Mouse (Mus musculus) hindbrain, postnatal 0 days (tissue): ENCODE data around the gene Phtf2. TPM values are rescaled to one million over a fixed set of nuclear protein-coding genes. Genes with fewer than 3 reads are reported as not detected.

ENCODE experiments used
- ATAC-seq: fragments of 200-750 bp; cut with Nextera tagmentation; 2 replicates; pipeline ENCODE4 v1.8.0; 2017; ENCODE audit warnings: mild to moderate bottlenecking, moderate TSS enrichment, moderate library complexity
- DNase-seq: peaks from one replicate; pipeline ENCODE4 v3.0.0-alpha.2; 2015; ENCODE audit warnings: low spot score
- H3K27ac ChIP-seq: fragments of 300-500 bp; sonication (generic); 2 replicates; pipeline ENCODE4 v1.5.1; 2014; ENCODE audit warnings: mild to moderate bottlenecking
- H3K27me3 ChIP-seq: fragments of 300-500 bp; sonication (generic); 2 replicates; pipeline ENCODE4 v1.6.1; 2014; ENCODE audit warnings: low read length, mixed read lengths; ENCODE audit not compliant: insufficient read depth
- H3K36me3 ChIP-seq: fragments of 300-500 bp; sonication (generic); 2 replicates; pipeline ENCODE4 v1.6.1; 2014; ENCODE audit warnings: low read length, mixed read lengths; ENCODE audit not compliant: insufficient read depth
- H3K4me1 ChIP-seq: fragments of 300-500 bp; sonication (generic); 2 replicates; pipeline ENCODE4 v1.6.1; 2014; ENCODE audit warnings: antibody characterized with exemption, low read length, mixed read lengths; ENCODE audit not compliant: insufficient read depth
- H3K4me2 ChIP-seq: fragments of 300-500 bp; sonication (generic); 2 replicates; pipeline ENCODE4 v1.6.1; 2014; ENCODE audit warnings: low read depth, mild to moderate bottlenecking, low read length, moderate library complexity, mixed read lengths
- H3K4me3 ChIP-seq: fragments of 300-500 bp; sonication (generic); 2 replicates; pipeline ENCODE4 v1.5.1; 2014; ENCODE audit warnings: low read length
- H3K9ac ChIP-seq: fragments of 300-500 bp; sonication (generic); replicated peaks from 2 replicates; pipeline ENCODE4 v1.6.1; 2014; ENCODE audit warnings: mild to moderate bottlenecking, low read length, moderate library complexity, mixed read lengths
- H3K9me3 ChIP-seq: fragments of 300-500 bp; sonication (generic); 2 replicates; pipeline ENCODE4 v1.6.1; 2016; ENCODE audit warnings: low read length, mixed read lengths
- CTCF ChIP-seq: IDR thresholded peaks from 2 replicates; pipeline ENCODE4 v1.5.1; 2016; ENCODE audit warnings: antibody characterized with exemption, control low read depth, low read depth
- WGBS: fragments of 180-500 bp; shearing (Covaris S2); extraction: QIAGEN DNeasy Blood & Tissue Kit; methylation state at CpG from one replicate; pipeline ENCODE4 v1.1.7; 2014; 5-methylcytosine and 5-hydroxymethylcytosine counted together
- polyA plus RNA-seq: library from polyadenylated mRNA; unstranded; fragments of >200 nt; fragmentation: Nextera tagmentation; extraction: Ambion mirVana; gene quantifications from 2 replicates; pipeline ENCODE4 v1.2.1, GENCODE M21; 2015
- total RNA-seq: library from RNA; depleted of rRNA; stranded (reverse); fragments of >200 nt; gene quantifications from 2 replicates; pipeline ENCODE4 v1.2.3, GENCODE M21; 2014

The Phtf2 gene
- total and polyA plus RNA-seq, 2 experiments from 2014 or later: 18.8 to 20.7 TPM

- H3K36me3 ChIP-seq: no peaks in the 10 kb centered on the region
- H3K4me1 ChIP-seq: no peaks in the 10 kb centered on the region
Observed at GRCm38 (mm10) chr5:20865193-20865755, 16.6 kb downstream of the Phtf2 start.

GRCm38 (mm10) chr5:20864216-20864969 lies 17.5 kb downstream of the Phtf2 start:
- DNase-seq (no peak), ATAC-seq (no peak)
- H3K27ac ChIP-seq: no peak overlapping the region
- no peak for TF ChIP-seq CTCF
- H3K9me3 ChIP-seq: no peaks in the 10 kb centered on the region
- H3K4me1 ChIP-seq: no peaks in the 10 kb centered on the region
- no peak overlapping the region for H3K4me2 ChIP-seq
- H3K9ac ChIP-seq: no peak overlapping the region
- H3K27me3 ChIP-seq: no peaks in the 10 kb centered on the region
- 68% methylated on average over 4 of the region's 4 CpGs for WGBS
- H3K36me3 ChIP-seq: no peaks in the 10 kb centered on the region
- no peak overlapping the region for H3K4me3 ChIP-seq

More at GRCm38 (mm10) chr5:20865193-20865755, 16.6 kb downstream of the Phtf2 start:
- no peaks in the 10 kb centered on the region for H3K9me3 ChIP-seq
- H3K4me2 ChIP-seq: no peak overlapping the region
- H3K27ac ChIP-seq: no peak overlapping the region
- no peak overlapping the region for H3K4me3 ChIP-seq
- no peak for TF ChIP-seq CTCF
- 85% methylated on average over 2 of the region's 2 CpGs for WGBS
- H3K27me3 ChIP-seq: no peaks in the 10 kb centered on the region
- DNase-seq (no peak), ATAC-seq (no peak)
- no peak overlapping the region for H3K9ac ChIP-seq

GRCm38 (mm10) chr5:20861901-20862300 lies 20.0 kb downstream of the Phtf2 start:
- no peak for ATAC-seq
- Histone ChIP-seq H3K9me3 (no peaks in the 10 kb centered on the region), H3K27me3 (no peaks in the 10 kb centered on the region), H3K36me3 (no peaks in the 10 kb centered on the region), H3K27ac (no peak overlapping the region), H3K9ac (no peak overlapping the region), H3K4me2 (no peak overlapping the region), H3K4me3 (no peak overlapping the region), H3K4me1 (no peaks in the 10 kb centered on the region)
- no peak for DNase-seq
- 86% methylated on average over 2 of the region's 2 CpGs for WGBS
- no peak for TF ChIP-seq CTCF

GRCm38 (mm10) chr5:20860565-20860964 lies 21.4 kb downstream of the Phtf2 start:
- H3K4me3 ChIP-seq: no peak overlapping the region
- H3K36me3 ChIP-seq: no peaks in the 10 kb centered on the region
- ATAC-seq (no peak), DNase-seq (no peak)
- no peak overlapping the region for H3K4me2 ChIP-seq
- no peak overlapping the region for H3K9ac ChIP-seq
- H3K4me1 ChIP-seq: no peaks in the 10 kb centered on the region
- 94% methylated on average over 4 of the region's 4 CpGs for WGBS
- no peaks in the 10 kb centered on the region for H3K9me3 ChIP-seq
- H3K27ac ChIP-seq: no peak overlapping the region
- H3K27me3 ChIP-seq: no peaks in the 10 kb centered on the region
- no peak for TF ChIP-seq CTCF

GRCm38 (mm10) chr5:20858404-20858803 lies 23.5 kb downstream of the Phtf2 start:
- no peak overlapping the region for H3K4me3 ChIP-seq
- no peak overlapping the region for H3K27ac ChIP-seq
- H3K4me1 ChIP-seq: no peaks in the 10 kb centered on the region
- no peak overlapping the region for H3K4me2 ChIP-seq
- no peaks in the 10 kb centered on the region for H3K9me3 ChIP-seq
- no peaks in the 10 kb centered on the region for H3K36me3 ChIP-seq
- H3K9ac ChIP-seq: no peak overlapping the region
- TF ChIP-seq CTCF: no peak
- no peaks in the 10 kb centered on the region for H3K27me3 ChIP-seq
- DNase-seq: no peak
- WGBS: 96% methylated on average over 2 of the region's 2 CpGs
- ATAC-seq: no peak

GRCm38 (mm10) chr5:20855066-20855465 lies 26.9 kb downstream of the Phtf2 start:
- Histone ChIP-seq H3K9ac (no peak overlapping the region), H3K4me2 (no peak overlapping the region), H3K27me3 (no peaks in the 10 kb centered on the region), H3K9me3 (no peaks in the 10 kb centered on the region), H3K4me1 (no peaks in the 10 kb centered on the region), H3K36me3 (no peaks in the 10 kb centered on the region), H3K4me3 (no peak overlapping the region), H3K27ac (no peak overlapping the region)
- DNase-seq: no peak
- no peak for TF ChIP-seq CTCF
- no peak for ATAC-seq
- WGBS: 93% methylated on average over 4 of the region's 4 CpGs

- H3K27me3 ChIP-seq: no peaks in the 10 kb centered on the region
- ATAC-seq: no peak
- H3K9me3 ChIP-seq: no peaks in the 10 kb centered on the region
- H3K4me1 ChIP-seq: no peaks in the 10 kb centered on the region
- H3K9ac ChIP-seq: no peak overlapping the region
- no peak for TF ChIP-seq CTCF
- no peaks in the 10 kb centered on the region for H3K36me3 ChIP-seq
- no peak for DNase-seq
- 94% methylated on average over 2 of the region's 2 CpGs for WGBS
- H3K4me3 ChIP-seq: no peak overlapping the region
- no peak overlapping the region for H3K4me2 ChIP-seq
- no peak overlapping the region for H3K27ac ChIP-seq
Observed at GRCm38 (mm10) chr5:20847010-20847409, 34.9 kb downstream of the Phtf2 start.
